Mouse (Mus musculus): Measurements from ENCODE around the gene Ewsr1. TPM values are rescaled to one million over a fixed set of nuclear protein-coding genes. Genes with fewer than 3 reads are reported as not detected.

Ewsr1 gene
- total and polyA plus RNA-seq, 3 experiments = 399 to 1,267 (median 418) TPM

DNA sequence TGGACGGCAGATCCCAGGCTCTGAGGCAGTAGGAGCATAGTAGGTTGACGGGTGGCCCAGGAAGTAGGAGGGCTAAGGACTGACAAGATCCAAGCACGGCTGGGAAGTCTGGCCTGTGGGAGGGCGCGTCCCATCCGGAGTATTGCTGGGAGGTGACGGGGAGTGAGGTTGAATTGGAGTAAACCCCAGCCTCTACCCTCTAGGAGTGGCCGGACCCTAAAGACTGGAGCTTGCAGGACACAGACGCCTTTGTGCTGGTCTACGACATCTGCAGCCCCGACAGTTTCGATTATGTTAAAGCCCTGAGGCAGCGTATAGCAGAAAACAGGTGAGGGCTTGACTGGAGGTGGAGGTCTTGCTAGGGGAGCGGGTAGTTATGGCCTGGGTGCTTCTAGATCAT is 39.8 kb downstream of the Ewsr1 start:
- Histone ChIP-seq H3K27ac (ENCODE audit: insufficient read depth, low read depth) (no peak overlapping the region), H3K79me2 (replicated peaks; ENCODE audit: control insufficient read depth, extremely low read depth, insufficient read depth, poor library complexity, severe bottlenecking) (no peaks in the 10 kb centered on the region), H3K4me3 (replicated peaks in 1 of 3; ENCODE audit: low read depth in 2 of 3, low read length in 2 of 3, poor library complexity in 1 of 3) (peak overlapping the region in 2 of 3 experiments; percentile 7 to 13), H3K27me3 (replicated peaks) (peaks cover 21% of the 10 kb centered on the region), H3K4me2 (ENCODE audit: insufficient read depth, low read depth, poor library complexity, severe bottlenecking) (peak overlapping the region; percentile 92), H3K9ac (ENCODE audit: insufficient read depth, low read depth) (no peak overlapping the region), H3K9me3 (replicated peaks; ENCODE audit: low read length) (no peaks in the 10 kb centered on the region), H3K4me1 (ENCODE audit: control insufficient read depth in 1 of 2, insufficient read depth in 2 of 2) (peaks cover 45 to 86% of the 10 kb centered on the region in 2 experiments), H3K36me3 (replicated peaks in 1 of 2; ENCODE audit: control insufficient read depth in 1 of 2, insufficient read depth in 1 of 2, low read length in 1 of 2) (peaks cover 0 to 14% of the 10 kb centered on the region in 2 experiments)
- in situ Hi-C loops (cut with MboI; ENCODE audit: low pct_ligation_motif_present, low pct_unique_long_range_greater_than_20kb, low sequenced_read_pairs) (no loop called here), dilution Hi-C loops (cut with MboI; ENCODE audit: extremely low pct_ligation_motif_present, extremely low pct_unique_long_range_greater_than_20kb, low sequenced_read_pairs) (no loop called here)
- TF ChIP-seq KAT2A (IDR thresholded peaks at IDR 0.05; ENCODE audit: insufficient replicate concordance, low read length) = no peak
- no peak for TF ChIP-seq NRF1 (IDR thresholded peaks at IDR 0.05; ENCODE audit: low read depth, low read length)
- no peak for DNase-seq (ENCODE audit: extremely low read depth)

DNA sequence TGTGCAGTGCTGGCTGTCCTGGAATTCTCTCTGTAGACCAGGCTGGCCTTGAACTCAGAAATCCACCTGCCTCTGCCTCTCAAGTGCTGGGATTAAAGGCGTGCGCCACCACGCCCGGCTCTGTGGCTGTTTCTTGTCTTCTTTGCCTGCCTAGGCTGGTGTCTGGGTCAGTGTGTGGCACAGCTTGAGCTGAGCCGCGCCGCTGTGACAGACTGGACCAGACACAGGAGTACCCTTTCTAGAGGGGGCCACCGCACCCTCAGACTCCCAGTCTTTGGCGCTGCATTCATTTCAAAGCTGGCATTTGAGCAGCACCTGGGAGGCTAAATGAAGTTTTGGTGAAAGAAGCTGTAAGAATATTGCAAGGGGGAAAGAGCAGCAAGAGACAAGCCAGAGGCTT is 40.3 kb downstream of the Ewsr1 start:
- Histone ChIP-seq H3K4me1 (ENCODE audit: control insufficient read depth in 1 of 2, insufficient read depth in 2 of 2) (peaks cover 42 to 82% of the 10 kb centered on the region in 2 experiments), H3K9ac (ENCODE audit: insufficient read depth, low read depth) (peak overlapping the region; percentile 11; the same call in 1 of the 2 replicates), H3K4me2 (ENCODE audit: insufficient read depth, low read depth, poor library complexity, severe bottlenecking) (peak overlapping the region; percentile 92), H3K27me3 (replicated peaks) (peaks cover 16% of the 10 kb centered on the region), H3K36me3 (replicated peaks in 1 of 2; ENCODE audit: control insufficient read depth in 1 of 2, insufficient read depth in 1 of 2, low read length in 1 of 2) (peaks cover 0 to 14% of the 10 kb centered on the region in 2 experiments), H3K27ac (ENCODE audit: insufficient read depth, low read depth) (no peak overlapping the region), H3K79me2 (replicated peaks; ENCODE audit: control insufficient read depth, extremely low read depth, insufficient read depth, poor library complexity, severe bottlenecking) (no peaks in the 10 kb centered on the region), H3K4me3 (replicated peaks in 1 of 3; ENCODE audit: low read depth in 2 of 3, low read length in 2 of 3, poor library complexity in 1 of 3) (peak overlapping the region in 2 of 3 experiments; percentile 13 to 38), H3K9me3 (replicated peaks; ENCODE audit: low read length) (no peaks in the 10 kb centered on the region)
- dilution Hi-C loops (cut with MboI; ENCODE audit: extremely low pct_ligation_motif_present, extremely low pct_unique_long_range_greater_than_20kb, low sequenced_read_pairs) = no loop called here
- TF ChIP-seq UBTF (IDR thresholded peaks at IDR 0.05; ENCODE audit: low read depth, low read length) = 0 out of 2 replicates have a peak, but pooled peaks have one; percentile 3
- no peak for TF ChIP-seq TCF12 (IDR thresholded peaks at IDR 0.05; ENCODE audit: low read depth, low read length)
- DNase-seq (ENCODE audit: extremely low read depth) = no peak
- in situ Hi-C loops (cut with MboI; ENCODE audit: low pct_ligation_motif_present, low pct_unique_long_range_greater_than_20kb, low sequenced_read_pairs) = no loop called here

DNA sequence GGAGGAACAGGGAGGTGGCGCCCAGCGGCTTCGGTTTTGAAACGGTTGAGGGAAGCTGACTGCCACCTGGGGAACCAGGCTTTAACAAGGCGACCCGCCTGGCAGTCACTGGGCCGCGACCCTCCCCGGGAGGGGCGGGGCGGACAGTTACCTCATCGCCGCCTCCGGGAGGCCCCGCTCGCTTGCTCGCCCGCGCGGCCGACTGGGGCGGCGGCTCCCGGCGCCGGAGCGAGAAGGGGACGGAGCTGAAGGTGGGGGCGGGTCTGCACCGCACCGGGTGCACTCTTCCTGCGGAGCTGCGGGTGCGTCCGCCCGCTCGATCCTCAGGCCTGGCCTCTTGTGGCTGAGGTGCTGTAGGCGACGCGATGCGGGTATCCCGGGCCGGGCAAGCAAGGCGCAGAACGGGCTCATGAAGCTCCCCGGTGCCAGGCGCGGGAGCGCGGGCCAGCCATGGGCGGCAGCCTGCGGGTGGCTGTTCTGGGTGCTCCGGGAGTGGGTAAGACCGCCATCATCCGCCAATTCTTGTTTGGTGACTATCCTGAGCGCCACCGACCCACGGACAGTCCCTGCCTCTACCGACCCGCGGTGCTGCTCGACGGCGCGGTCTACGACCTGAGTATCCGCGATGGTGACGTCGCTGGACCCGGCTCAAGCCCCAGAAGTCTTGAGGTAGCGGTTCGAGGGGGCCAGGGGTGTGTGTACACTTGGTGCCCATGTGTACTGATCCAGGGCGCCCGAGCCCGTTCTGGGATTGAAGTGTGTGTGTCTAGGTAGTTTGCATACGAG is 41.0 kb downstream of the Ewsr1 start, which contains the start of gene Rasl10a:
Gene Rasl10a, plus strand, starts transcription at position 273 of the 786 bp plus-strand sequence.
- dilution Hi-C loops (cut with MboI; ENCODE audit: extremely low pct_ligation_motif_present, extremely low pct_unique_long_range_greater_than_20kb, low sequenced_read_pairs) (no loop called here), in situ Hi-C loops (cut with MboI; ENCODE audit: low pct_ligation_motif_present, low pct_unique_long_range_greater_than_20kb, low sequenced_read_pairs) (no loop called here)
- DNase-seq (ENCODE audit: extremely low read depth) = peak; percentile 70
- Histone ChIP-seq H3K27me3 (replicated peaks) (peaks cover 12% of the 10 kb centered on the region), H3K79me2 (replicated peaks; ENCODE audit: control insufficient read depth, extremely low read depth, insufficient read depth, poor library complexity, severe bottlenecking) (no peaks in the 10 kb centered on the region), H3K9me3 (replicated peaks; ENCODE audit: low read length) (no peaks in the 10 kb centered on the region), H3K36me3 (replicated peaks in 1 of 2; ENCODE audit: control insufficient read depth in 1 of 2, insufficient read depth in 1 of 2, low read length in 1 of 2) (peaks cover 0 to 13% of the 10 kb centered on the region in 2 experiments), H3K27ac (ENCODE audit: insufficient read depth, low read depth) (peak within 1 kb of the TSS; percentile 71), H3K4me3 (replicated peaks in 1 of 3; ENCODE audit: low read depth in 2 of 3, low read length in 2 of 3, poor library complexity in 1 of 3) (peak within 1 kb of the TSS; percentile 53 to 71 (median 57)), H3K4me1 (ENCODE audit: control insufficient read depth in 1 of 2, insufficient read depth in 2 of 2) (peaks cover 42 to 82% of the 10 kb centered on the region in 2 experiments), H3K9ac (ENCODE audit: insufficient read depth, low read depth) (peak within 1 kb of the TSS; percentile 42), H3K4me2 (ENCODE audit: insufficient read depth, low read depth, poor library complexity, severe bottlenecking) (peak within 1 kb of the TSS; percentile 92)
- TF ChIP-seq USF1 (IDR thresholded peaks at IDR 0.05; ENCODE audit: low read depth, low read length) (no peak), MEF2A (IDR thresholded peaks at IDR 0.05; ENCODE audit: borderline replicate concordance, low read depth, low read length) (0 out of 2 replicates have a peak, but pooled peaks have one; percentile 14), TCF12 (IDR thresholded peaks at IDR 0.05; ENCODE audit: low read depth, low read length) (peak; percentile 64), IRF4 (IDR thresholded peaks at IDR 0.05; ENCODE audit: low read depth, low read length) (peak; percentile 61; the same call in 1 of the 2 replicates), MAX (IDR thresholded peaks at IDR 0.05; ENCODE audit: low read length) (0 out of 2 replicates have a peak, but pooled peaks have one; percentile 26), ZNF384 (IDR thresholded peaks at IDR 0.05; ENCODE audit: low read depth, low read length) (no peak), POLR2A (IDR thresholded peaks at IDR 0.05; ENCODE audit: low read depth, low read length) (peak; percentile 65), SIN3A (IDR thresholded peaks at IDR 0.05; ENCODE audit: low read length) (peak; percentile 7), E2F4 (IDR thresholded peaks at IDR 0.05; ENCODE audit: insufficient replicate concordance, low read depth, low read length) (no peak), JUND (conservative IDR thresholded peaks at IDR 0.05; ENCODE audit: low read depth, low read length) (no peak), RCOR1 (conservative IDR thresholded peaks at IDR 0.05; ENCODE audit: low read depth, low read length) (no peak; the same call in 1 of the 2 replicates), POLR2AphosphoS2 (IDR thresholded peaks at IDR 0.05; ENCODE audit: low read depth, low read length) (peak; percentile 50; the same call in 1 of the 2 replicates), MXI1 (IDR thresholded peaks at IDR 0.05; ENCODE audit: low read depth, low read length) (peak; percentile 55; the same call in 1 of the 2 replicates), RAD21 (IDR thresholded peaks at IDR 0.05; ENCODE audit: low read depth, low read length) (no peak), MYC (IDR thresholded peaks at IDR 0.05; ENCODE audit: low read depth, low read length) (no peak), ZKSCAN1 (IDR thresholded peaks at IDR 0.05; ENCODE audit: borderline replicate concordance, low read depth, low read length) (no peak), ZC3H11A (IDR thresholded peaks at IDR 0.05; ENCODE audit: low read depth, low read length) (no peak), ETS1 (conservative IDR thresholded peaks at IDR 0.05; ENCODE audit: low read depth, low read length) (peak; percentile 17), PAX5 (IDR thresholded peaks at IDR 0.05; ENCODE audit: low read length) (no peak), HCFC1 (IDR thresholded peaks at IDR 0.05; ENCODE audit: low read depth, low read length) (peak; percentile 8; the same call in 1 of the 2 replicates)
